Mouse (Mus musculus) liver, embryonic 14.5 days (tissue): ENCODE data around the gene Kng1.

Experiments
- CTCF ChIP-seq: IDR thresholded peaks from 2 replicates; pipeline ENCODE4 v1.5.1; 2016; ENCODE audit warnings: antibody characterized with exemption, low read depth, control low read depth
- EP300 ChIP-seq: IDR thresholded peaks from 2 replicates; pipeline ENCODE4 v1.6.1; 2016; ENCODE audit warnings: antibody characterized with exemption, low read depth

GRCm38 (mm10) chr16:23112861-23113435 lies 55.3 kb downstream of the Kng1 start:
- TF ChIP-seq CTCF (no peak), EP300 (no peak)
